Mouse (Mus musculus): ENCODE measurements around the gene Fxyd5. TPM values are rescaled to one million over a fixed set of nuclear protein-coding genes. Genes with fewer than 3 reads are reported as not detected.

Gene Fxyd5
- polyA plus RNA-seq, 1 experiment from 2014 or later = 19.2 TPM

DNA sequence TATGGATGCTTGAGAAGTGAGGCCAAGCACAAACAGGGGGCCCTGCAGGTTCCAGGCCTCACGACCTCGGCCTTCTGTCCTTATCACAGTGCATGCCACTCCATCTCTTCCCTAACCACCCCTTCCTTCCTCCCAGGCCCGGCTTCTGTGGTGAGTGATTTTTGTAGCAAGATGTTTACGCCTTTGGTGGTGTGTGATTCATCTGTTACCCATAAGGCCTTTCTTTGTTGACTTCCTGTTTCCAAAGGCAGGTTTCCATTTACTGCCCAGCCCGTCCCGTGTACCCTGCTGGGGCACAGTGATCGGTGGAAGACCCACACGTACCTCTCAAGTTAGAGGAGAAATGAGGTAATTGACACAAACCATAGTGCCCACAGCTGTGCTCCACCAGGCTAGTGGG, 39.6 kb downstream of the Fxyd5 start:
- Histone ChIP-seq H3K27ac (replicated peaks) (no peak overlapping the region), H3K9me3 (no peaks in the 10 kb centered on the region), H3K36me3 (no peaks in the 10 kb centered on the region), H3K4me1 (replicated peaks) (peaks cover 8% of the 10 kb centered on the region; the same call in 1 of the 2 replicates), H3K9ac (no peak overlapping the region), H3K27me3 (no peaks in the 10 kb centered on the region), H3K4me2 (no peak overlapping the region), H3K4me3 (no peak overlapping the region)
- no peak for ATAC-seq (ENCODE audit: low FRiP score, low read depth)
- 80% methylated on average over 8 of the region's 8 CpGs for WGBS

GRCm38 (mm10) chr7:31000505-31001020, 41.7 kb downstream of the Fxyd5 start:
- H3K27ac ChIP-seq (replicated peaks) = peak overlapping the region; percentile 31; the same call in 1 of the 2 replicates

DNA sequence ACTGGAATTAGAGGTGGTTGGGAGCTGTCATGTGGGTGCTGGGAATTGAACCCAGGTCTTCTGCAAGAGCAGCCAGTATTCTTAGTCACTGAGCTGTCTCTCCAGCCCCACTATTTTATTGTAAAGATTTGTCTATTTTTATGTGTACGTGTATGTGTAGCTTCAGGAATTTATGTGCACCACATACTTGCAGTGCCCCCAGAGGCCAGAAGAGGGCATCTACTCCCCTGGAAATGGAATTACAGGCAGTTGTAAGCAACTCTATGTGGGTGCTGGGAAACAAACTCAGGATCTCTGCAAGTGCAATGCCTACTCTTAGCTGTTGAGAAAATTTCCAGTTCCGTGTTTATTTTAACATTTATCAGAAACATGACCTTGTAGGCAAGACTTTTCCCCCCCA, 45.8 kb downstream of the Fxyd5 start:
- Histone ChIP-seq H3K27me3 (no peaks in the 10 kb centered on the region), H3K9ac (no peak overlapping the region), H3K4me3 (no peak overlapping the region), H3K4me2 (no peak overlapping the region), H3K36me3 (no peaks in the 10 kb centered on the region), H3K9me3 (no peaks in the 10 kb centered on the region), H3K4me1 (replicated peaks) (peaks cover 8% of the 10 kb centered on the region; the same call in 1 of the 2 replicates), H3K27ac (replicated peaks) (no peak overlapping the region)
- no peak for ATAC-seq (ENCODE audit: low FRiP score, low read depth)
- 94% methylated on average over 2 of the region's 2 CpGs for WGBS

More at GRCm38 (mm10) chr7:31000505-31001020, 41.7 kb downstream of the Fxyd5 start:
- Histone ChIP-seq H3K36me3 (no peaks in the 10 kb centered on the region), H3K4me3 (no peak overlapping the region), H3K4me1 (replicated peaks) (peaks cover 8% of the 10 kb centered on the region; the same call in 1 of the 2 replicates), H3K9me3 (no peaks in the 10 kb centered on the region), H3K27me3 (no peaks in the 10 kb centered on the region), H3K4me2 (no peak overlapping the region), H3K9ac (no peak overlapping the region)
- 44% methylated on average over 7 of the region's 7 CpGs for WGBS
- 0 out of 2 replicates have a peak, but pooled peaks have one; percentile 42 for ATAC-seq (ENCODE audit: low FRiP score, low read depth)

GRCm38 (mm10) chr7:30993986-30994385, 48.3 kb downstream of the Fxyd5 start:
- no peak for ATAC-seq (ENCODE audit: low FRiP score, low read depth)
- Histone ChIP-seq H3K9me3 (no peaks in the 10 kb centered on the region), H3K4me3 (no peak overlapping the region), H3K27ac (replicated peaks) (no peak overlapping the region), H3K27me3 (no peaks in the 10 kb centered on the region), H3K4me1 (replicated peaks) (no peaks in the 10 kb centered on the region), H3K36me3 (no peaks in the 10 kb centered on the region), H3K4me2 (no peak overlapping the region), H3K9ac (no peak overlapping the region)
- WGBS = 61% methylated on average over 5 of the region's 5 CpGs

GRCm38 (mm10) chr7:30992148-30992547, 50.1 kb downstream of the Fxyd5 start:
- 87% methylated on average over 5 of the region's 5 CpGs for WGBS
- no peak overlapping the region for H3K27ac ChIP-seq (replicated peaks)
- no peaks in the 10 kb centered on the region for H3K27me3 ChIP-seq
- no peaks in the 10 kb centered on the region for H3K36me3 ChIP-seq
- no peak overlapping the region for H3K4me3 ChIP-seq
- no peaks in the 10 kb centered on the region for H3K9me3 ChIP-seq
- H3K4me1 ChIP-seq (replicated peaks) = no peaks in the 10 kb centered on the region
- H3K4me2 ChIP-seq = no peak overlapping the region
- no peak overlapping the region for H3K9ac ChIP-seq
- no peak for ATAC-seq (ENCODE audit: low FRiP score, low read depth)

DNA sequence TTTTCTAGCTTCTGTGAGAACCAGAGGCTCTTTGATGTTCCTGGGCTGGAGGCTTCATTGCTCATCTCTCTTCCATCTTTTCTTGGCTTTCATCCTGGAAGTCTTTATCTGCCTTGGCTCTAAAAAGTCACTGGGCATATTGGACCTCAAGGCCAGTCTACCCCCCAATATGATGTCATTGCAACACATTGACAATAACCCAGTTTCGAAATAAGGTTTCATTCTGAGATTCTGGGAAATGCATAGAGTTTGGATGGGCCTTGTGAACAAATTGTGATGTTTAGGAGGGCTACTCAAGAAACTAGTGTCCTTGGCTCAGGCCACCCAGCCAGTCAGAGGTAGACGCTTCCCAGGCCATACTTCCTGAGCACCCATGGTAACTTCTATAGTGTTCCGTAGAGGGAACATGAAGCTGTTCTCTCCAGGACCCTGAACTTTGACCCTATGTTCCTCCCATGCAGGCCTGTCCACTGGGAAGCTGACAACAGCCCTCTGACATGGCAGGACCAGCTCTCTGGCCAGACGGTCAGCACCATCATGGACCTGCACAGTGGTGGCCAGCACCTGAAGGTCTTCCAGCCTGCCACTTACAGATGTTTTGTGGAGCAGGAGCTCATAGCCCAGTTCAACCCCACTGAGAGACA, 53.6 kb downstream of the Fxyd5 start:
- WGBS = 80% methylated on average over 4 of the region's 4 CpGs
- Histone ChIP-seq H3K4me1 (replicated peaks) (no peaks in the 10 kb centered on the region), H3K9me3 (no peaks in the 10 kb centered on the region), H3K4me3 (no peak overlapping the region), H3K36me3 (no peaks in the 10 kb centered on the region), H3K27ac (replicated peaks) (no peak overlapping the region), H3K4me2 (no peak overlapping the region), H3K27me3 (no peaks in the 10 kb centered on the region), H3K9ac (no peak overlapping the region)
- no peak for ATAC-seq (ENCODE audit: low FRiP score, low read depth)

DNA sequence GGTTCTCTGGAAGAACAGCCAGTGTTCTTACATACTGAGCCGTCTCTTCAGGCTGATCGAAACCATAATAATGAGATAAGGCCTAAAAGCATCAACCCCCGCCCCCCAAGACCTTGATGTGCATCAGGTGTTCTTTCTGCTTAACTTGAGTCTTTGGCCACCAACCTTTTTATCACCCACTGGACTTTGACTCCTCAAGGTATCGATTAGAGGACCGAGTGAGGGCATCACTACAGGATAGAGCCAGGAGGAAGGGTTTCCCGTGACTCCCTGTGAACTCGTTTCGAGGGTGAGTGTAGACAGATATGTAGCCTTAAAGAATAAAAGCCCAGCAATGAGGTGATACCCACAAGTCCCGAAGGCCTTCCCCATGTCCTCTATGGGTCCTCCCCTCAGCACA, 56.9 kb downstream of the Fxyd5 start:
- no peaks in the 10 kb centered on the region for H3K27me3 ChIP-seq
- WGBS = 88% methylated on average over 9 of the region's 9 CpGs
- H3K4me3 ChIP-seq = no peak overlapping the region

More for the DNA sequence above, 56.9 kb downstream of the Fxyd5 start:
- no peak overlapping the region for H3K27ac ChIP-seq (replicated peaks)
- ATAC-seq (ENCODE audit: low FRiP score, low read depth) = no peak
- no peaks in the 10 kb centered on the region for H3K4me1 ChIP-seq (replicated peaks)
- no peak overlapping the region for H3K9ac ChIP-seq
- no peaks in the 10 kb centered on the region for H3K36me3 ChIP-seq
- no peaks in the 10 kb centered on the region for H3K9me3 ChIP-seq
- H3K4me2 ChIP-seq = no peak overlapping the region

Small RNA genes within 50 kb of the gene (microRNA-seq; reads per million reads assigned to microRNA genes)
- not detected for gene Mir7050

Other genes starting within 250 kb of the Fxyd5 start
- gene Ffar2, start 218.7 kb downstream of the Fxyd5 start, polyA plus RNA-seq (2015; fragmentation: Nextera tagmentation; extraction: Ambion mirVana) = 0.21 TPM in 1 of 2 replicates, not detected in the other
- 0.13 TPM in 1 of 2 replicates, not detected in the other for gene Ffar3, start 186.3 kb downstream of the Fxyd5 start, polyA plus RNA-seq (2015; fragmentation: Nextera tagmentation; extraction: Ambion mirVana)
- not detected in 2 replicates for gene Ffar1, start 180.9 kb downstream of the Fxyd5 start, polyA plus RNA-seq (2015; fragmentation: Nextera tagmentation; extraction: Ambion mirVana)
- gene Cd22, start 162.1 kb downstream of the Fxyd5 start, polyA plus RNA-seq (2015; fragmentation: Nextera tagmentation; extraction: Ambion mirVana) = 0.35 TPM in 1 of 2 replicates, not detected in the other
- 4.1 and 5.0 TPM in 2 replicates for gene Mag, start 127.6 kb downstream of the Fxyd5 start, polyA plus RNA-seq (2015; fragmentation: Nextera tagmentation; extraction: Ambion mirVana)
- gene Hamp2, start 117.8 kb downstream of the Fxyd5 start, polyA plus RNA-seq (2015; fragmentation: Nextera tagmentation; extraction: Ambion mirVana) = not detected in 2 replicates
- gene Hamp, start 98.4 kb downstream of the Fxyd5 start, polyA plus RNA-seq (2015; fragmentation: Nextera tagmentation; extraction: Ambion mirVana) = not detected in 2 replicates
- 27.3 and 29.3 TPM in 2 replicates for gene Usf2, start 85.7 kb downstream of the Fxyd5 start, polyA plus RNA-seq (2015; fragmentation: Nextera tagmentation; extraction: Ambion mirVana)
- gene Lsr, start 69.0 kb downstream of the Fxyd5 start, polyA plus RNA-seq (2015; fragmentation: Nextera tagmentation; extraction: Ambion mirVana) = 24.3 and 24.4 TPM in 2 replicates
- 0.69 and 1.1 TPM in 2 replicates for gene Fam187b, start 68.7 kb downstream of the Fxyd5 start, polyA plus RNA-seq (2015; fragmentation: Nextera tagmentation; extraction: Ambion mirVana)
- 265 and 282 TPM in 2 replicates for gene Fxyd7, start 9.0 kb upstream of the Fxyd5 start, polyA plus RNA-seq (2015; fragmentation: Nextera tagmentation; extraction: Ambion mirVana)
- gene Fxyd1, start 14.7 kb upstream of the Fxyd5 start, polyA plus RNA-seq (2015; fragmentation: Nextera tagmentation; extraction: Ambion mirVana) = 46.2 and 55.7 TPM in 2 replicates
- gene Lgi4, start 16.9 kb upstream of the Fxyd5 start, polyA plus RNA-seq (2015; fragmentation: Nextera tagmentation; extraction: Ambion mirVana) = 0.57 and 1.0 TPM in 2 replicates
- gene Fxyd3, start 34.2 kb upstream of the Fxyd5 start, polyA plus RNA-seq (2015; fragmentation: Nextera tagmentation; extraction: Ambion mirVana) = 0.31 TPM in 1 of 2 replicates, not detected in the other
- gene Hpn, start 72.8 kb upstream of the Fxyd5 start, polyA plus RNA-seq (2015; fragmentation: Nextera tagmentation; extraction: Ambion mirVana) = 0.51 and 0.56 TPM in 2 replicates
- gene Scn1b, start 84.5 kb upstream of the Fxyd5 start, polyA plus RNA-seq (2015; fragmentation: Nextera tagmentation; extraction: Ambion mirVana) = 16.5 and 18.7 TPM in 2 replicates
- 212 and 233 TPM in 2 replicates for gene Gramd1a, start 113.4 kb upstream of the Fxyd5 start, polyA plus RNA-seq (2015; fragmentation: Nextera tagmentation; extraction: Ambion mirVana)
- not detected in 2 replicates for gene Scgb2b2, start 248.0 kb upstream of the Fxyd5 start, polyA plus RNA-seq (2015; fragmentation: Nextera tagmentation; extraction: Ambion mirVana)
- gene Scgb1b2, start 249.3 kb upstream of the Fxyd5 start, polyA plus RNA-seq (2015; fragmentation: Nextera tagmentation; extraction: Ambion mirVana) = not detected in 2 replicates